Comparison of ENCODE assay signal across 8 mouse cellular contexts in genomic region chr2:77171444-77172240, GRCm38 (mm10). TPM values are rescaled to one million over a fixed set of nuclear protein-coding genes. Genes with fewer than 3 reads are reported as not detected.
A peak's percentile ranks its signal among the peaks of the same experiment; 100 is the strongest.
DNase-seq lines count a peak whose midpoint lies in the region; ATAC-seq lines count a peak whose summit lies in the region.

No protein-coding gene starts in this region.

- no peaks in the 10 kb centered on the region for H3K9me3 ChIP-seq in forebrain, embryonic 14.5 days (replicated peaks; ENCODE audit: control insufficient read depth, low read length)
- H3K9me3 ChIP-seq in hindbrain, embryonic 11.5 days (ENCODE audit: control insufficient read depth, low read length) = no peaks in the 10 kb centered on the region
- no peaks in the 10 kb centered on the region for H3K9me3 ChIP-seq in stomach, embryonic 14.5 days (ENCODE audit: control insufficient read depth, low read depth, low read length)

- no peak overlapping the region for H3K27ac ChIP-seq in forebrain, embryonic 14.5 days (ENCODE audit: low read depth, low read length)
- no peak overlapping the region for H3K27ac ChIP-seq in hindbrain, embryonic 11.5 days (ENCODE audit: low read depth, low read length)
- peak overlapping the region; percentile 39; the same call in 1 of the 2 replicates for H3K27ac ChIP-seq in stomach, embryonic 14.5 days (ENCODE audit: low read length)

- H3K36me3 ChIP-seq in forebrain, embryonic 14.5 days (ENCODE audit: control insufficient read depth, insufficient read depth, low read length) = no peaks in the 10 kb centered on the region
- no peaks in the 10 kb centered on the region for H3K36me3 ChIP-seq in hindbrain, embryonic 11.5 days (ENCODE audit: control insufficient read depth, insufficient read depth, low read length)
- H3K36me3 ChIP-seq in stomach, embryonic 14.5 days (ENCODE audit: control insufficient read depth, insufficient read depth, low read length) = no peaks in the 10 kb centered on the region; the same call in 1 of the 2 replicates

- H3K9ac ChIP-seq in forebrain, embryonic 14.5 days (ENCODE audit: low read length) = peak overlapping the region; percentile 40
- H3K9ac ChIP-seq in hindbrain, embryonic 11.5 days (ENCODE audit: low read depth, low read length) = no peak overlapping the region
- no peak overlapping the region for H3K9ac ChIP-seq in stomach, embryonic 14.5 days (replicated peaks; ENCODE audit: low read depth, low read length)

- 37% methylated on average over 23 of the region's 23 CpGs for WGBS in forebrain, embryonic 14.5 days
- WGBS in hindbrain, embryonic 11.5 days = 52% methylated on average over 23 of the region's 23 CpGs
- WGBS in stomach, embryonic 14.5 days = 19% methylated on average over 23 of the region's 23 CpGs

- intact Hi-C loops in heart, postnatal 25 days (cut with DNase I) = no loop called here

- peaks cover 16% of the 10 kb centered on the region; the same call in 1 of the 2 replicates for H3K4me1 ChIP-seq in forebrain, embryonic 14.5 days (ENCODE audit: control insufficient read depth, insufficient read depth, low read length)
- H3K4me1 ChIP-seq in hindbrain, embryonic 11.5 days (replicated peaks; ENCODE audit: control insufficient read depth, insufficient read depth, low read length) = 0 out of 2 replicates have a peak, but pooled peaks cover 2% of the 10 kb centered on the region
- peaks cover 18% of the 10 kb centered on the region for H3K4me1 ChIP-seq in stomach, embryonic 14.5 days (ENCODE audit: control insufficient read depth, insufficient read depth, low read length)

- H3K27me3 ChIP-seq in forebrain, embryonic 14.5 days (replicated peaks; ENCODE audit: control insufficient read depth, insufficient read depth, low read length) = no peaks in the 10 kb centered on the region
- H3K27me3 ChIP-seq in hindbrain, embryonic 11.5 days (ENCODE audit: control insufficient read depth, insufficient read depth, low read length) = no peaks in the 10 kb centered on the region
- H3K27me3 ChIP-seq in stomach, embryonic 14.5 days (ENCODE audit: control insufficient read depth, insufficient read depth, low read length) = no peaks in the 10 kb centered on the region

- peak overlapping the region; percentile 43 for H3K4me2 ChIP-seq in forebrain, embryonic 14.5 days (ENCODE audit: low read length)
- H3K4me2 ChIP-seq in hindbrain, embryonic 11.5 days (replicated peaks; ENCODE audit: low read depth, low read length) = 0 out of 2 replicates have a peak overlapping the region, but pooled peaks have one; percentile 19
- H3K4me2 ChIP-seq in stomach, embryonic 14.5 days (replicated peaks; ENCODE audit: low read depth, low read length) = peak overlapping the region; percentile 72

- peak; percentile 94 for DNase-seq in heart, adult 11 months
- DNase-seq in heart, postnatal 25 days (ENCODE audit: low spot score) = no peak
- peak; percentile 39 for DNase-seq in forebrain, embryonic 14.5 days (ENCODE audit: low spot score)
- peak; percentile 31 for DNase-seq in hindbrain, embryonic 11.5 days (ENCODE audit: low spot score)
- DNase-seq in layer of hippocampus, postnatal 10 days (ENCODE audit: low spot score in 2 of 2) = peak; percentile 25 to 29
- peak; percentile 77 for DNase-seq in lung, postnatal 10 days
- no peak for DNase-seq in thymus, adult 18-20 months

- peak; percentile 36 for ATAC-seq in forebrain, embryonic 14.5 days
- ATAC-seq in hindbrain, embryonic 11.5 days (ENCODE audit: low FRiP score) = no peak
- peak; percentile 67 for ATAC-seq in stomach, embryonic 14.5 days (ENCODE audit: insufficient number of reproducible peaks, insufficient read depth, low FRiP score, low read depth)

- H3K4me3 ChIP-seq in forebrain, embryonic 14.5 days (ENCODE audit: low read depth, low read length) = 0 out of 2 replicates have a peak overlapping the region, but pooled peaks have one; percentile 13
- H3K4me3 ChIP-seq in hindbrain, embryonic 11.5 days (ENCODE audit: low read depth, low read length) = no peak overlapping the region
- H3K4me3 ChIP-seq in stomach, embryonic 14.5 days (ENCODE audit: low read depth, low read length) = no peak overlapping the region; the same call in 1 of the 2 replicates

RNA-seq across cellular contexts. Expression of gene Ccdc141, which starts 1.2 kb away (rescaled TPM):
- total RNA-seq in heart, postnatal 25 days (2021) = 100 to 1,000 TPM; 239 to 243 TPM
- 4.3 and 5.1 TPM in 2 replicates for polyA plus RNA-seq in forebrain, embryonic 14.5 days (2014; fragmentation: Nextera tagmentation; extraction: Ambion mirVana)
- polyA plus RNA-seq in hindbrain, embryonic 11.5 days (2014; fragmentation: Nextera tagmentation; extraction: Ambion mirVana) = 4.8 and 5.5 TPM in 2 replicates
- 10 to 100 TPM; 29.8 to 30.3 TPM for total RNA-seq in layer of hippocampus, postnatal 10 days (2021)
- polyA plus RNA-seq in stomach, embryonic 14.5 days (2014; fragmentation: Nextera tagmentation; extraction: Ambion mirVana) = 11.2 and 14.6 TPM in 2 replicates

Comparison
In these comparisons a context has a peak if more than half of its experiments do, and no peak if none do; other contexts are left out.
1. DNase-seq: peak in heart, adult 11 months (single experiment), forebrain, embryonic 14.5 days (single experiment), hindbrain, embryonic 11.5 days (single experiment), layer of hippocampus, postnatal 10 days (2 of 2) and lung, postnatal 10 days (single experiment); none in heart, postnatal 25 days (single experiment) and thymus, adult 18-20 months (0 of 2).
2. H3K4me2 ChIP-seq: peak in every context shown above with its lines; median percentile 72 in stomach, embryonic 14.5 days; 43 in forebrain, embryonic 14.5 days; 19 in hindbrain, embryonic 11.5 days.